Mouse (Mus musculus) stomach, postnatal 0 days (tissue): ENCODE results near the gene Exoc6.

Experiments used
- CTCF ChIP-seq: IDR thresholded peaks from 2 replicates; pipeline ENCODE4 v1.5.1; 2016; ENCODE audit warnings: antibody characterized with exemption, low read depth, mild to moderate bottlenecking, moderate library complexity
- EP300 ChIP-seq: optimal IDR thresholded peaks from 2 replicates; pipeline ENCODE3; 2016; ENCODE audit warnings: antibody characterized with exemption

GRCm38 (mm10) chr19:37609991-37610390 lies 59.8 kb downstream of the Exoc6 start:
- TF ChIP-seq CTCF: no peak
- TF ChIP-seq EP300: no peak
